Mouse (Mus musculus) lung, postnatal 0 days (tissue): ENCODE measurements around the gene Gm6890.
"Not testable (repeated sequence)": the region's sequence is repeated elsewhere in the genome, so short reads cannot be mapped to it uniquely, and the experiment has no call there.

Source experiments
- CTCF ChIP-seq: IDR thresholded peaks from 2 replicates; pipeline ENCODE4 v1.5.1; 2016; ENCODE audit warnings: antibody characterized with exemption, mild to moderate bottlenecking
- EP300 ChIP-seq: IDR thresholded peaks from 2 replicates; pipeline ENCODE4 v1.6.1; 2016; ENCODE audit warnings: antibody characterized with exemption, mild to moderate bottlenecking, control low read depth

GRCm38 (mm10) chrX:74740627-74741026 is at the start of gene Gm6890:
- TF ChIP-seq CTCF, EP300: not testable (repeated sequence)
